Mouse (Mus musculus) telencephalon, adult 2 months (tissue): ENCODE data around the gene Anxa4.
A peak's percentile ranks its signal among the peaks of the same experiment; 100 is the strongest.

ENCODE experiments used
- DNase-seq: peaks from one replicate; pipeline ENCODE4 v3.0.0-alpha.2; 2011; ENCODE audit warnings: low read depth, low spot score

The Anxa4 gene

GRCm38 (mm10) chr6:86793021-86793815 lies at the start of gene Anxa4:
Anxa4 (minus strand) TSS chr6:86793584.
- no peak for DNase-seq

- DNase-seq, result no peak
Measured at GRCm38 (mm10) chr6:86841949-86842348, 48.6 kb upstream of the Anxa4 start.

GRCm38 (mm10) chr6:86839089-86839488 lies 45.7 kb upstream of the Anxa4 start:
- DNase-seq, result no peak

- DNase-seq, result no peak
Measured at GRCm38 (mm10) chr6:86832802-86833502, 39.6 kb upstream of the Anxa4 start.

GRCm38 (mm10) chr6:86830738-86831500 lies 37.5 kb upstream of the Anxa4 start:
- no peak for DNase-seq

- no peak for DNase-seq
Measured at GRCm38 (mm10) chr6:86829768-86830167, 36.4 kb upstream of the Anxa4 start.

- no peak for DNase-seq
Measured at GRCm38 (mm10) chr6:86827432-86827831, 34.0 kb upstream of the Anxa4 start.

- DNase-seq, result no peak
Measured at GRCm38 (mm10) chr6:86824401-86824800, 31.0 kb upstream of the Anxa4 start.

GRCm38 (mm10) chr6:86823824-86824223 lies 30.4 kb upstream of the Anxa4 start:
- DNase-seq, result no peak

- no peak for DNase-seq
Measured at GRCm38 (mm10) chr6:86823051-86823431, 29.7 kb upstream of the Anxa4 start.

- DNase-seq, result peak; percentile 89
Measured at GRCm38 (mm10) chr6:86822285-86823050, 29.1 kb upstream of the Anxa4 start.

GRCm38 (mm10) chr6:86820690-86821089 lies 27.3 kb upstream of the Anxa4 start:
- no peak for DNase-seq

- no peak for DNase-seq
Measured at GRCm38 (mm10) chr6:86819926-86820325, 26.5 kb upstream of the Anxa4 start.

GRCm38 (mm10) chr6:86818914-86819313 lies 25.5 kb upstream of the Anxa4 start:
- no peak for DNase-seq

- no peak for DNase-seq
Measured at GRCm38 (mm10) chr6:86816586-86816985, 23.2 kb upstream of the Anxa4 start.

- DNase-seq, result no peak
Measured at GRCm38 (mm10) chr6:86815436-86815835, 22.1 kb upstream of the Anxa4 start.

- no peak for DNase-seq
Measured at GRCm38 (mm10) chr6:86814926-86815325, 21.5 kb upstream of the Anxa4 start.

GRCm38 (mm10) chr6:86813341-86813740 lies 20.0 kb upstream of the Anxa4 start:
- DNase-seq, result no peak

GRCm38 (mm10) chr6:86812919-86813318 lies 19.5 kb upstream of the Anxa4 start:
- DNase-seq, result no peak

GRCm38 (mm10) chr6:86806455-86807086 lies 13.2 kb upstream of the Anxa4 start:
- no peak for DNase-seq

GRCm38 (mm10) chr6:86804646-86805045 lies 11.3 kb upstream of the Anxa4 start:
- no peak for DNase-seq
